Mouse (Mus musculus) kidney, adult 2 months (tissue): ENCODE measurements around the gene Gcgr. TPM values are rescaled to one million over a fixed set of nuclear protein-coding genes. Genes with fewer than 3 reads are reported as not detected.

Experiments
- DNase-seq: peaks from one replicate; pipeline ENCODE4 v3.0.0; 2021
- H3K27ac ChIP-seq: fragments of 200-500 bp; 2 replicates; pipeline ENCODE4 v1.5.1; 2012; ENCODE audit warnings: low read depth, low read length, control low read depth, inconsistent platforms; ENCODE audit not compliant: insufficient read depth
- H3K27me3 ChIP-seq: fragments of 200-500 bp; replicated peaks from 2 replicates; pipeline ENCODE4 v1.6.1; 2012; ENCODE audit warnings: mild to moderate bottlenecking, moderate library complexity, low read length, inconsistent platforms; ENCODE audit not compliant: control insufficient read depth, insufficient read depth
- H3K36me3 ChIP-seq: fragments of 200-500 bp; 2 replicates; pipeline ENCODE4 v1.6.1; 2012; ENCODE audit warnings: mild to moderate bottlenecking, moderate library complexity, low read length, inconsistent platforms; ENCODE audit not compliant: control insufficient read depth, insufficient read depth
- H3K4me1 ChIP-seq: fragments of 200-500 bp; 2 replicates; pipeline ENCODE4 v1.6.1; 2011; ENCODE audit warnings: low read length; ENCODE audit not compliant: control insufficient read depth, insufficient read depth
- H3K4me3 ChIP-seq: fragments of 200-500 bp; 2 replicates; pipeline ENCODE4 v1.5.1; 2011; ENCODE audit warnings: mild to moderate bottlenecking, low read depth, low read length, control low read depth; ENCODE audit not compliant: insufficient read depth
- CTCF ChIP-seq: fragments of 200-500 bp; conservative IDR thresholded peaks from 2 replicates; pipeline ENCODE4 v1.5.1; 2011; ENCODE audit warnings: low read depth, mild to moderate bottlenecking, control low read depth, low read length, moderate library complexity, mixed read lengths; ENCODE audit not compliant: insufficient read depth, insufficient read length
- POLR2A ChIP-seq: fragments of 200-500 bp; IDR thresholded peaks from one replicate; pipeline ENCODE4 v1.6.1; 2011; ENCODE audit warnings: low read depth, low read length, control low read depth
- WGBS: fragments of 180-500 bp; shearing (Covaris S2); methylation state at CpG from one replicate; pipeline ENCODE4 v1.1.7; 2018; 5-methylcytosine and 5-hydroxymethylcytosine counted together
- polyA plus RNA-seq: library from polyadenylated mRNA; depleted of rRNA; stranded (reverse); fragments of >200 nt; gene quantifications from 2 replicates; pipeline ENCODE4 v1.2.3, GENCODE M21; 2012

Gene Gcgr
- polyA plus RNA-seq, 1 experiment, result 52.8 TPM

GRCm38 (mm10) chr11:120515611-120516010 is 14.9 kb upstream of the Gcgr start:
- Histone ChIP-seq H3K27ac (no peak overlapping the region), H3K27me3 (no peaks in the 10 kb centered on the region), H3K4me1 (no peaks in the 10 kb centered on the region; the same call in 1 of the 2 replicates), H3K36me3 (no peaks in the 10 kb centered on the region), H3K4me3 (no peak overlapping the region)
- peak; percentile 93 for DNase-seq
- peak; percentile 95 for TF ChIP-seq CTCF
- TF ChIP-seq POLR2A, result no peak
- 16% methylated on average over 17 of the region's 17 CpGs for WGBS

DNA sequence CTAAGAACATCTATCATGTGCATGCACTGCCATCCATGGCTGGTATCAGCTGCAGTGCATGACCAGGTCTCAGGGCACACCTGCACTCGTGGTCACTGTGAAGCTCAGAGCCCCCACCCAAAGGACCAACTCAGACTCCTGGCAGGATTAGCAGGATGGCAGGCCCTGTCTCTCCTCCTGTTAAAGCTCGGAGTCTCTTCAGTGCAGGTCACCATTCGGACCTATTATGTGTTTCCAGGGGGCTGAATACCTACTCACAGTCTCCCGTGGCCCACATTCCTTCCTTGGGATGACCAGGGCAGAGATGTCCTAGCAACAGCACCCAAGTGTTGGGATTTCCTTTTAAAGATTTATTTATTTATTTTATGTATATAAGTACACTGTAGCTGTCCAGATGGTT is 13.4 kb upstream of the Gcgr start:
- no peak overlapping the region for H3K27ac ChIP-seq
- no peak overlapping the region for H3K4me3 ChIP-seq
- TF ChIP-seq POLR2A (no peak), CTCF (no peak)
- no peak for DNase-seq
- no peaks in the 10 kb centered on the region; the same call in 1 of the 2 replicates for H3K4me1 ChIP-seq
- H3K27me3 ChIP-seq, result no peaks in the 10 kb centered on the region
- WGBS, result 86% methylated on average over 4 of the region's 4 CpGs
- H3K36me3 ChIP-seq, result no peaks in the 10 kb centered on the region

DNA sequence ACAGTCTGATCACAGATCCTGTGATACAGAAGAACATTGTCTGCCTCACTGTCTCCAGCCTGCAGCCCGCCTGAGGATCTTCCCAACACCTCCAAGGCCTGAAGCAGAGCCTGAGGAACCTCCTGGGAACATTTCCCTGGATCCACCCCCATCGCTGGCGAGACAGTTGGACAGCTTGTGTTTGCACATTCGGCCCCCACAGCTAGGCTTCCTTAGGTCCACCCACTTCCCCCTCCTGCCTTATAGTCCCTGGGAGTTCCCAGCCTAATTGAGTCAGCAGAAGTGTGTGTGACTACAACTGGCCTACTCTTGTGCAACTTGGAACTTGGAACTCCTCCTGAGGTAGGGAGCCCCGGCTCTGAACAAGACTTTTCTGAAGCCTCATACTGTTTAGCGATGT is 12.5 kb upstream of the Gcgr start:
- DNase-seq, result peak; percentile 38
- Histone ChIP-seq H3K36me3 (no peaks in the 10 kb centered on the region), H3K4me1 (no peaks in the 10 kb centered on the region; the same call in 1 of the 2 replicates), H3K4me3 (no peak overlapping the region), H3K27me3 (no peaks in the 10 kb centered on the region), H3K27ac (no peak overlapping the region)
- no peak for TF ChIP-seq CTCF
- TF ChIP-seq POLR2A, result no peak
- 45% methylated on average over 6 of the region's 6 CpGs for WGBS

GRCm38 (mm10) chr11:120518558-120518957 is 11.9 kb upstream of the Gcgr start:
- Histone ChIP-seq H3K36me3 (no peaks in the 10 kb centered on the region), H3K27me3 (no peaks in the 10 kb centered on the region), H3K4me1 (no peaks in the 10 kb centered on the region; the same call in 1 of the 2 replicates), H3K27ac (no peak overlapping the region; the same call in 1 of the 2 replicates), H3K4me3 (no peak overlapping the region)
- 64% methylated on average over 6 of the region's 6 CpGs for WGBS
- DNase-seq, result no peak
- no peak for TF ChIP-seq CTCF

DNA sequence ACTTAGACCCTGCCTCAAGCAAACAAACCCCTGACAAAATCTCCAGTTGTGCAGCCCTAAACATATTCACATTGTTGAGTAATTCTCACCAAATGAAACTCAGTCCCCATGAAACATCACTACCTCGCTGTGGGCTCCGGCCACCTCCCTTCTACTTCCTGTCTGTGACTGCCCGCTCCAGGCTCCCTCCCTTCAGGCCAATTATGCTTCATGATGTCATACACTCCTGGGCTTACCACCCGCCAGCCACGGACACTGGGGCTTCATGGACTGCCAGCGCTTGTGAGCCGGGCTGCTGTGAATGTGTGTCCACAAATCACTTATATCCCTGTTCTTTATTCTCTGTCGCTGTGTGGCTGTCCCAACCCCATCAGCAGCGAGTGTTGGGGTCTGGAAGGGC is 10.8 kb upstream of the Gcgr start:
- Histone ChIP-seq H3K4me1 (no peaks in the 10 kb centered on the region; the same call in 1 of the 2 replicates), H3K36me3 (no peaks in the 10 kb centered on the region), H3K4me3 (no peak overlapping the region), H3K27me3 (no peaks in the 10 kb centered on the region), H3K27ac (no peak overlapping the region)
- no peak for TF ChIP-seq POLR2A
- TF ChIP-seq CTCF, result no peak
- DNase-seq, result peak; percentile 64
- 53% methylated on average over 9 of the region's 9 CpGs for WGBS

- H3K36me3 ChIP-seq, result no peaks in the 10 kb centered on the region
- no peak overlapping the region for H3K4me3 ChIP-seq
- 77% methylated on average over 9 of the region's 9 CpGs for WGBS
- no peak overlapping the region for H3K27ac ChIP-seq
- DNase-seq, result no peak
- TF ChIP-seq POLR2A (no peak), CTCF (no peak)
- H3K27me3 ChIP-seq, result no peaks in the 10 kb centered on the region
- no peaks in the 10 kb centered on the region; the same call in 1 of the 2 replicates for H3K4me1 ChIP-seq
Measured at GRCm38 (mm10) chr11:120520498-120520897, 10.0 kb upstream of the Gcgr start.

GRCm38 (mm10) chr11:120520967-120521540 is 9.4 kb upstream of the Gcgr start:
- no peaks in the 10 kb centered on the region for H3K27me3 ChIP-seq
- DNase-seq, result no peak
- no peaks in the 10 kb centered on the region for H3K36me3 ChIP-seq
- WGBS, result 80% methylated on average over 5 of the region's 5 CpGs
- no peak overlapping the region for H3K4me3 ChIP-seq
- H3K4me1 ChIP-seq, result no peaks in the 10 kb centered on the region
- TF ChIP-seq POLR2A (no peak), CTCF (no peak)
- H3K27ac ChIP-seq, result no peak overlapping the region
